Mouse (Mus musculus): ENCODE results near the gene Scgb1b17. TPM values are rescaled to one million over a fixed set of nuclear protein-coding genes. Genes with fewer than 3 reads are reported as not detected.
"Not testable (repeated sequence)": the region's sequence is repeated elsewhere in the genome, so short reads cannot be mapped to it uniquely, and the experiment has no call there.

Scgb1b17 gene
- not detected for total RNA-seq (2021)

DNA sequence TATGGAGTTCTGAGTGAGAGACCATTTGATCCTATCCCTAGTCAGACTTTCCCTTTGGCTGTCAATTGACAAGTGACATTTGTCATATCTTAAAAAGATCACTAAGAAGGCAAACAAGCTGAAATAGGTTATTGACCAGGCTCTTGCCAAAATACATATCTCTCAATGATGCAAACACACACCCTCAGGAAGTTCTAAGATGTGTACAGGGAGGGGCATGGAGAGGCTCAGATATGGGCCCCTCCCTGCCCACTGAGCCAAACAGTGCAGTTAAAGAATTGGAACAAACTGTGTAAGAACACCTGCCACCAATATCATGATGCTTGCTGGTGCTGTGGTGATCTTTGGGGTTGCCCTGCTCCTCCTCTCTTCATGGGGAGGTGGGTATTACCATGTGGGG, at the start of gene Scgb1b17:
Scgb1b17 (plus strand) TSS at position 301 of the 400 bp plus-strand sequence.
- DNase-seq (ENCODE audit: low spot score); intact Hi-C loops (cut with DNase I): not testable (repeated sequence)

- intact Hi-C loops (cut with DNase I); DNase-seq (ENCODE audit: low spot score): not testable (repeated sequence)
Measured at GRCm38 (mm10) chr7:33056461-33056860, 6.8 kb upstream of the Scgb1b17 start, which contains the start of gene Scgb2b17. Gene Scgb2b17, minus strand, starts transcription at chr7:33056561.

Other genes starting within 250 kb of the Scgb1b17 start
- gene Scgb2b15, start 233.8 kb upstream of the Scgb1b17 start, total RNA-seq (2021), result not detected
- not detected for gene Scgb1b15, start 226.9 kb upstream of the Scgb1b17 start, total RNA-seq (2021)
- gene Scgb2b17, start 6.9 kb upstream of the Scgb1b17 start, total RNA-seq (2021), result not detected
- gene Scgb2b18, start 110.4 kb downstream of the Scgb1b17 start, total RNA-seq (2021), result not detected
- not detected for gene Scgb1b18, start 122.1 kb downstream of the Scgb1b17 start, total RNA-seq (2021)
- not detected for gene Scgb2b19, start 216.9 kb downstream of the Scgb1b17 start, total RNA-seq (2021)
- gene Scgb1b19, start 223.8 kb downstream of the Scgb1b17 start, total RNA-seq (2021), result not detected

Data from heart, postnatal 25 days (tissue).